Mouse (Mus musculus) G1E-ER4 (cell line): ENCODE data around the gene Evi2b. TPM values are rescaled to one million over a fixed set of nuclear protein-coding genes. Genes with fewer than 3 reads are reported as not detected.

Experiments used
- GATA1 ChIP-seq: IDR thresholded peaks from one replicate; pipeline ENCODE4 v1.8.0; 2012; ENCODE audit warnings: low read length, inconsistent platforms
- polyA plus RNA-seq: library from polyadenylated mRNA; stranded (reverse); fragments of >175 nt; gene quantifications from 2 replicates; pipeline ENCODE4 v1.2.3, GENCODE M21; 2012

Gene Evi2b
- polyA plus RNA-seq: 1.3 and 1.4 TPM in 2 replicates

- no peak for TF ChIP-seq GATA1
Observed at GRCm38 (mm10) chr11:79523560-79524309, at the start of gene Evi2b. TSS of gene Evi2b (minus strand) at chr11:79523762.

GRCm38 (mm10) chr11:79570319-79570718 is 46.8 kb upstream of the Evi2b start:
- TF ChIP-seq GATA1: no peak

- TF ChIP-seq GATA1: no peak
Observed at GRCm38 (mm10) chr11:79568197-79568911, 44.8 kb upstream of the Evi2b start.

DNA sequence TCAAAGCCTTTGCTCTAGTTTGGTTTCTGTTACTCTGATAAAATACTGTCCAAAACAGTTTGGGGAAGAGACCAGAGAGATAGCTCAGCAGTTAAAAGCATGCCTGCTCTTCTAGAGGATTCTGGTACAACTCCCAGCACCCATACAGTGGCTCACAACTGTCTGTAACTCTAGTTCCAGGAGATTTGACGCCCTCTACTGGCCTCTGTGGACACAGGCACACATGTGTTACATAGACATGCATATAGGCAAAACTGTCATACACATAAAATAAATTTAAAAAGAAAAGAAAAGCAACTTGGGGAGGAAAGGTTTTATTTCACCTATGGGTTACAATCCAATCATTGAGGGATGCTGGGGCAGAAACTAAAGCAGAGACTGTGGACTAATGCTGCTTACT is 43.4 kb upstream of the Evi2b start:
- TF ChIP-seq GATA1: no peak

- no peak for TF ChIP-seq GATA1
Observed at GRCm38 (mm10) chr11:79563493-79563892, 39.9 kb upstream of the Evi2b start.

DNA sequence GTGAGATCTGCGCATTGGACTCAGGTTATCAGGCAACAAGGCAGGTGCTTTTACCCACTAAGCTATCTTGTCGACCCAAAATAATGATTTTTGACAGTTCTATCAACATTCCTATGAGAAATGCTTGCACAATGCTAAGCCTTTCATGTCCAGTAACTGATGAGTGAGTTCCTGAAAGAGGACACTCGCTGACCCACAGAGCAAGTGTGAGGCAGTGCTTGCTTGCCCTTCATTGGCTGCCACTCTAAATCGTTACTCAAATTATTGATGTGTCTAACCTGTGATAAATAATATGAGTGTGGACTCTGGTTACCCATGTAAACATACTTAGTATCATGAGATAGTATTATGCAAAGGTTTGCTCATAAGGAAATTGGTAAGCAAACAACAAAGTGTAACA is 37.0 kb upstream of the Evi2b start:
- TF ChIP-seq GATA1: no peak

DNA sequence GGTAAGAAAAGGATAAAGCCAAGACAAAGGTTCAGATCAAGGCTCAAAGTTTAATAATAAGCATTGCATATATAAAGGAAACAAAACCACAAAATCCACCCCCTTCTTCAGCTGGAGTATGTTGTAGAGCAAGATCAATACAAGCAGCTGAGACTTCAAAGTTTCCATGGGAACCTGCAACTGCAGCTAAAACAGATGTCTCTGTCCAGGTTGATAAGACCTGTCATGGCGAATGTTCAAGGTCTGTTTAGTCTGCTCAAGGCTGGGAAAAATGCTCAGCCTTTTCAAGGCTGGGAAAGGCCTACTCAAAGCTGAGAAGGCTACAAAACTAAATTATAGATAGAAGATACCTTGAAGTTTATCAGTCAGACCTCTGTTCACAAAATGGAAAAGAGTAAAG is 29.1 kb upstream of the Evi2b start:
- no peak for TF ChIP-seq GATA1

GRCm38 (mm10) chr11:79536293-79536692 is 12.7 kb upstream of the Evi2b start:
- TF ChIP-seq GATA1: no peak

- no peak for TF ChIP-seq GATA1
Observed at GRCm38 (mm10) chr11:79535554-79535953, 12.0 kb upstream of the Evi2b start.

- no peak for TF ChIP-seq GATA1
Observed at GRCm38 (mm10) chr11:79533950-79534690, 10.6 kb upstream of the Evi2b start.

DNA sequence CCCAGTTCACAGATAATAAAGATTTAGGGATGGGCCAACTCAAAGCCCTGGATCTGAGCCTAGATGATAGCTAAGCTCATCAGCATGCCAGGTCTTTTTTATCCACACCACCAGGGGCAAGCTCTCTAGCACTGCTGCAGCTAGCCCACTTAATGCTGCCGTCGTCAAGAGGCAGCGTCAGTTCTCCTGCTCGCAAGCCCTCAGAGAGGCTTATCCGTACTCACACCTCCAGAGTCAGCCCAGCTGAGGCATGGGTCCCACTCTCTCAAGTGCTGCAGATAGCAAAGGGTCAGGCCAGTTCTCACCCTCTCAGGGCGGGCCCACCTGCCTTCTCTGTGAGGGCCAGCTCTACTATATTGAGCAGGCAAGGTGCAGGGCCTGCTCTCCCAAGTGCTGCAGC is 9.7 kb upstream of the Evi2b start:
- no peak for TF ChIP-seq GATA1

DNA sequence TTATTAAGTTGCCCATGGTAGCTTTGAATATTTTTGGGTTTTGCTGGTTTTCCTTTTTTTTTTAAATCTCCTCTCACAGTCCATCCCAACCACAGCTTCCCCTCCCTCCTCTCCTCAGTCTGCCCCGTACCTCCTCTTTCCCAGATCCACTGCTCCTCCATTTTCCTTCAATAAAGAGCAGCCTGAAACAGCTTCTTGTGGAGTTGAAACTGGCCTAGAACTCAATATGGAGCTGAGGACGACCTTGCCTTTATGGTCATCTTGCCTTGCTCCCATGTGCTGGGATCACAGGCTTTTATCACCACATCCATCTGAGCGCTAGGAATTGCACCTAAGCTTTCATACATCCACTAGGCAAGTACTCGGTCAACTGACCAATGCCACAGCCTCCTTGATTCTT is 7.9 kb upstream of the Evi2b start:
- no peak for TF ChIP-seq GATA1

DNA sequence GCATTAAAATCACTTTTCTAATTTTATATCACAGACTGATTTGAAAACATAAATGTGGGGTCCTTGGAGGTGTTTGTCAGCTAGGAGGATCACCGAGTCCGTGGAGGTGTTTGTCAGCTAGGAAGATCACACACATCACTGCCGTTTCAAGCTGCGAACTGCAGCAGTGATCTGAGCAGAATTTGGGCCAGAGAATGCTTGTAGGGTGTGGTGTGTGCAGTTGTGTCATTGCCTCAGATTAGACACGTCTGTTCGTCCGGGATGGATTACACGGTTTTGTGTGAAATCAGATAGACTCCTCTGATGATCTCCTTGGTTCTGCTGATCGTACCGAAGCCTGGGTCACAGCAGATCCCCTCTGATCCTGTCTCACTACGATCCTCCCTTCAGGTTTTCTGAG is 7.2 kb upstream of the Evi2b start:
- TF ChIP-seq GATA1: no peak

DNA sequence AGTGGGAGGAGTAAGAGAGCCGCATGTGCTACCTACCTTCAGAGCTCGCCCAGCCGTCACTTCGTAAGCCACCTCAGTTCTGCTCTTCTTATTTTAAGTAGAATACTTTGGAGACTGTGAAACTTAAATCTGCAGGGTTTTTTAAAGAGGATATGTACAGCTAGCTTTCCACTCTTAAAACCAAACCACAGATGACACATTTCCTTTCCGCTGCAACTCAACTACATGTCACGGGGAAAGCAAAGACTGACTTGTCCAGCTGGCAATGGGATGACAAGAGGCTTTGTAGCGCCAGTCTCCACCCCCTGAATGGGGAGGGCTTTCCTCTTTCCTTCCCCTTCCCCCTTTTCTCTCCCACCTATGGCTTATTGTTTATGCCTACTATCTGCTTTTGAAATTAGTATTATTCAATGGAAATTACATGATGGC is 6.8 kb upstream of the Evi2b start, which contains the start of the genes Evi2 and Evi2a:
TSS of gene Evi2 (minus strand) at position 257 of the 429 bp plus-strand sequence.
TSS of gene Evi2a (minus strand) at position 277 of the 429 bp plus-strand sequence.
- TF ChIP-seq GATA1: no peak

DNA sequence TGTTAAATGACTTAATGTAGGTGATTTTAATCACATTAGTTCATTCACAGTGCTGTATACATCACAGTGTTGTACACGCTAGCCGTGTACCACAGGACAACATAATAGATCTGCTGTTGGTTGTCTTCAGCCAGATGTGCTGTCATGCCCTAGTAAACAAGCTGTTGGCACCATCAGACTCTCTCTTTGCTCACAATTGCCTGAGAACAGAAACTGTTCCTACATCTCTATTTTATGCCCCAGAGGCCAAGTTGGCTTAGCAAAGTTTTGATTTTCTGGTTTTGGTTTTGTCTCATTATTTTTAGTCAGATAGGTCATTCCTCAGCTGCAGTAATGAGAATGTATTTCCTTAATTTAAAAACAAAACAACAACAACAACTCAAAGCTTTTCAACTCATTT is 6.2 kb upstream of the Evi2b start:
- TF ChIP-seq GATA1: no peak

- no peak for TF ChIP-seq GATA1
Observed at GRCm38 (mm10) chr11:79529226-79529625, 5.7 kb upstream of the Evi2b start.
